Mouse (Mus musculus) liver, embryonic 15.5 days (tissue): ENCODE results near the gene Cwc25. TPM values are rescaled to one million over a fixed set of nuclear protein-coding genes. Genes with fewer than 3 reads are reported as not detected.

Experiments used
- ATAC-seq: fragments of 200-750 bp; cut with Nextera tagmentation; 2 replicates; pipeline ENCODE4 v1.8.0; 2017; ENCODE audit warnings: moderate number of reproducible peaks, mild to moderate bottlenecking, moderate library complexity; ENCODE audit not compliant: insufficient read depth
- H3K27ac ChIP-seq: fragments of 300-500 bp; sonication (generic); replicated peaks from 2 replicates; pipeline ENCODE4 v1.5.1; 2015; ENCODE audit warnings: mild to moderate bottlenecking, inconsistent platforms
- H3K27me3 ChIP-seq: fragments of 300-500 bp; sonication (generic); 2 replicates; pipeline ENCODE4 v1.6.1; 2015; ENCODE audit warnings: mild to moderate bottlenecking, inconsistent platforms
- H3K36me3 ChIP-seq: fragments of 300-500 bp; sonication (generic); replicated peaks from 2 replicates; pipeline ENCODE4 v1.6.1; 2015; ENCODE audit warnings: moderate library complexity, mild to moderate bottlenecking, inconsistent platforms
- H3K4me1 ChIP-seq: fragments of 300-500 bp; sonication (generic); replicated peaks from 2 replicates; pipeline ENCODE4 v1.6.1; 2015; ENCODE audit warnings: inconsistent platforms
- H3K4me2 ChIP-seq: fragments of 300-500 bp; sonication (generic); 2 replicates; pipeline ENCODE4 v1.6.1; 2015; ENCODE audit warnings: moderate library complexity, mild to moderate bottlenecking, inconsistent platforms
- H3K4me3 ChIP-seq: fragments of 300-500 bp; sonication (generic); replicated peaks from 2 replicates; pipeline ENCODE4 v1.5.1; 2015; ENCODE audit warnings: mild to moderate bottlenecking, inconsistent platforms
- H3K9ac ChIP-seq: fragments of 300-500 bp; sonication (generic); 2 replicates; pipeline ENCODE4 v1.6.1; 2015; ENCODE audit warnings: moderate library complexity, mild to moderate bottlenecking, inconsistent platforms
- H3K9me3 ChIP-seq: fragments of 300-500 bp; sonication (generic); replicated peaks from 2 replicates; pipeline ENCODE4 v1.6.1; 2016; ENCODE audit warnings: inconsistent platforms
- WGBS: fragments of 180-500 bp; shearing (Covaris S2); methylation state at CpG from one replicate; pipeline ENCODE4 v1.1.7; 2015; ENCODE audit warnings: mixed read lengths; ENCODE audit not compliant: insufficient replicate concordance; 5-methylcytosine and 5-hydroxymethylcytosine counted together
- microRNA-seq: library from miRNA; unstranded; fragments of <30 nt; microRNA quantifications from one replicate; pipeline ENCODE4, GENCODE M21; 2016
- polyA plus RNA-seq: library from polyadenylated mRNA; unstranded; fragments of >200 nt; fragmentation: Nextera tagmentation; extraction: Ambion mirVana; gene quantifications from 2 replicates; pipeline ENCODE4 v1.2.1, GENCODE M21; 2015

Cwc25 gene
- polyA plus RNA-seq, 1 experiment from 2014 or later = 5.4 TPM

- Histone ChIP-seq H3K36me3 (no peaks in the 10 kb centered on the region), H3K27ac (peak overlapping the region; percentile 48; the same call in 1 of the 2 replicates), H3K4me3 (peak overlapping the region; percentile 59), H3K4me1 (peaks cover 71% of the 10 kb centered on the region), H3K4me2 (peak overlapping the region; percentile 92), H3K27me3 (peaks cover 66% of the 10 kb centered on the region), H3K9me3 (no peaks in the 10 kb centered on the region), H3K9ac (peak overlapping the region; percentile 52)
- ATAC-seq = no peak
- WGBS = under 1% methylated on average over 55 of the region's 63 CpGs
These were observed 67.4 kb downstream of the Cwc25 start for GRCm38 (mm10) chr11:97698741-97699611.

DNA sequence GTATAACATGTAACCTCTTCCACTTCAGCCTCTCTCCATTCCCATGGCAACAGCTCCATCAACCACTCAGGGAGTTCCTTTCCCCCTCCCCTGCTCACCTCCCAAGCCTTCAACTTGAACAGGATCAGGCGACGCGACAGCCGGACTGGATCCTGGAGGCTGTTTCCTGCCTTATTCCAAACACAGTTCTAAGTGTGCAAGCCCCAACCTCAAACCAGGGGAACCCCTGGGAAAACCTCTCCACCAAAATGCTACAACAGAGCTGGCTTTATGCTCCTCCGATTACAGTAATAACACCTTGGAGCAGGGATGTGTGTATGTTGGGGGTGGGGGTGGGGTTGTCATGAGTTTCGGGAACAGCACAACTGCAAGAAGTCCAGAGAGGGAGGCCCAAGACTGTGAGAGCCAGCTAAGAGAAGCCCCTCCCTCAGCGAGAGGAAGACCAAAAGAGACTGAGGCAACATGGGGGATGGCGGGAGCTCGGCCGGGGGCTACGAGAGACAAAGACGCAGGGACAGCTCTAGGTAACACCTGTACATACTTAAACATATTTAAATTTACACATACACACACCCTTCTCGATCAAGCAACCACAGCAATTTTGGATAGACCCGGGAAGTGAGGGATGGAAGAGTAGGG, 68.3 kb downstream of the Cwc25 start:
- Histone ChIP-seq H3K27ac (no peak overlapping the region), H3K9me3 (no peaks in the 10 kb centered on the region), H3K36me3 (no peaks in the 10 kb centered on the region), H3K4me1 (peaks cover 71% of the 10 kb centered on the region), H3K9ac (peak overlapping the region; percentile 52; the same call in 1 of the 2 replicates), H3K27me3 (peaks cover 66% of the 10 kb centered on the region), H3K4me3 (peak overlapping the region; percentile 59), H3K4me2 (peak overlapping the region; percentile 92)
- WGBS = 30% methylated on average over 14 of the region's 14 CpGs
- no peak for ATAC-seq

DNA sequence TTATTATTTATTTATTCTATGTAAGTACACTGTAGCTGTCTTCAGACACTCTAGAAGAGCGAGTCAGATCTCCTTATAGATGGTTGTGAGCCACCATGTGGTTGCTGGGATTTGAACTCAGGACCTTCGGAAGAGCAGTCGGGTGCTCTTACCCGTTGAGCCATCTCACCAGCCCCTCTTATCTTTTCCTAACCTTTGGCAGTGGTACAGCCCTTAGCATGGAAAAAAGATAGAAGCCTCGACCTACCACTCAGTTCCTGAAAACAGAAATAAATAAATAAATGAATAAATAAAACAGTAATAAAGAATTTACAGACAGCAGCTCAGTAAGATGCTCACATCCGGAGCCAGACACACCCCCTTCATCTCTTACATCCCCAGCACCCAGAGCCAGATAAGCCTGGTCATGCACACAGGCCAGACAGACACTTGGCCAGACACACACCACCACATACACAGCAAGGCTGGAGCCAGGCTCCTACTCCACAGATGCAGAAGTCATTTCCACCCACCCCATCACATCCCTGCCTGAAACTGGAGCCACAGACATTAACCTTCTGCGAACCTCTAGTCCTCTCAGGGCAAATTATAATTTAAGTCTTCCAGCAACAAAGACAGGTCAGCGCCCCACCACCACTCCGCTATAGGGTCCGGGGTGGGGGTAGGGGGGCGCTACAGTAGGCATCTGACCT, 69.0 kb downstream of the Cwc25 start:
- Histone ChIP-seq H3K4me1 (peaks cover 66% of the 10 kb centered on the region), H3K4me3 (no peak overlapping the region), H3K4me2 (peak overlapping the region; percentile 92; the same call in 1 of the 2 replicates), H3K27me3 (peaks cover 60% of the 10 kb centered on the region), H3K36me3 (no peaks in the 10 kb centered on the region), H3K27ac (no peak overlapping the region), H3K9me3 (no peaks in the 10 kb centered on the region), H3K9ac (no peak overlapping the region)
- ATAC-seq = no peak
- WGBS = 55% methylated on average over 11 of the region's 11 CpGs

- ATAC-seq = no peak
- H3K36me3 ChIP-seq = no peaks in the 10 kb centered on the region
- no peak overlapping the region for H3K9ac ChIP-seq
- no peak overlapping the region for H3K27ac ChIP-seq
- H3K27me3 ChIP-seq = peaks cover 54% of the 10 kb centered on the region
- H3K4me1 ChIP-seq = peaks cover 59% of the 10 kb centered on the region
- no peak overlapping the region for H3K4me2 ChIP-seq
- WGBS = 75% methylated on average over 8 of the region's 8 CpGs
- H3K4me3 ChIP-seq = no peak overlapping the region
- H3K9me3 ChIP-seq = no peaks in the 10 kb centered on the region
These were observed 69.7 kb downstream of the Cwc25 start for GRCm38 (mm10) chr11:97696669-97697068.

DNA sequence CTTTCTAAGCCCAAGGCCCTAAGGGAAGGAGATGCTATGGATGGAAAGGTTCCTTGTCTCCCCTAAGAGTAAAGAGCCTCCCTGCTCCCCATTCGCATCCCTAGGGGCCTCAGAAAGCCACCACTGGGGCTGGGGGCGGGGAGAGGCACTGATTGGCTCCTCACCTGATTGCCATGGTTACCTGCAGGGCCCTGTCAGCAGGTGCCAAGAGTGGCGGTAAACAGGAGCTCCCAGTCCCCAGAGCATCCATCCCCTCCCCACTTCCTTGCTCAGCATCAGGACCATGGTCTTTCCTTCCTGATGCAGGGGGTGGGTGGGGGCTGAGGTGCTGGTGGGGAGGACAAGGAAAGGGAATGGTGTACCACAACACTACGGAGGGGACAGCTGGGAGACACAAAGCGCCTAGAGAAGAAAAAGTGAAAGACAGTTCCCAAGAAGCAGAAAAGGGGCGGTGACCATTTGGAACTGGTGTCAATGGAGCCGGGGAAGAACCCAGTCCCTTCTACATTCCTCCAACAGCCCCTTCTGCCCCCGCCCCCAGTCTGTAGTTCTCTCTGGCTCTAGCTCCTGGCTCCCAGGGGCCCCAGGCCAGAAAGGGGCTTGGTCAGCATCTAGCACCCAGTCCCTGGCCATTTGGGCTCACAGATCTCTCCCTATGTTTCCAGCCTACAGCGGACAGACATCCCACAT, 70.5 kb downstream of the Cwc25 start:
- Histone ChIP-seq H3K9me3 (no peaks in the 10 kb centered on the region), H3K4me3 (no peak overlapping the region), H3K4me2 (no peak overlapping the region), H3K4me1 (peaks cover 52% of the 10 kb centered on the region), H3K27ac (no peak overlapping the region), H3K27me3 (peaks cover 46% of the 10 kb centered on the region), H3K36me3 (no peaks in the 10 kb centered on the region), H3K9ac (no peak overlapping the region)
- WGBS = 59% methylated on average over 9 of the region's 9 CpGs
- ATAC-seq = no peak

Small RNA genes lying within 50 kb of the gene (microRNA-seq; reads per million reads assigned to microRNA genes)
- not detected for gene Mir8102

Other genes starting within 250 kb of the Cwc25 start
- 0.02 TPM in 1 of 2 replicates, not detected in the other for gene Srcin1, start 190.4 kb downstream of the Cwc25 start, polyA plus RNA-seq
- 0.39 and 0.40 TPM in 2 replicates for gene Epop, start 136.9 kb downstream of the Cwc25 start, polyA plus RNA-seq
- gene Mllt6, start 103.1 kb downstream of the Cwc25 start, polyA plus RNA-seq = 0.16 and 0.20 TPM in 2 replicates
- gene Cisd3, start 80.7 kb downstream of the Cwc25 start, polyA plus RNA-seq = 11.4 and 12.3 TPM in 2 replicates
- 1.4 and 2.7 TPM in 2 replicates for gene Pcgf2, start 66.1 kb downstream of the Cwc25 start, polyA plus RNA-seq
- 236 and 247 TPM in 2 replicates for gene Psmb3, start 63.2 kb downstream of the Cwc25 start, polyA plus RNA-seq
- gene Pip4k2b, start 21.9 kb downstream of the Cwc25 start, polyA plus RNA-seq = 0.48 and 0.54 TPM in 2 replicates
- not detected in 2 replicates for gene 1700001P01Rik, start 9.4 kb upstream of the Cwc25 start, polyA plus RNA-seq
- 185 and 242 TPM in 2 replicates for gene Rpl23, start 15.9 kb upstream of the Cwc25 start, polyA plus RNA-seq
- 31.4 and 36.7 TPM in 2 replicates for gene Lasp1, start 32.4 kb upstream of the Cwc25 start, polyA plus RNA-seq
- 0.30 and 0.39 TPM in 2 replicates for gene B230217C12Rik, start 74.2 kb upstream of the Cwc25 start, polyA plus RNA-seq
- 0.40 and 0.44 TPM in 2 replicates for gene Fbxo47, start 117.6 kb upstream of the Cwc25 start, polyA plus RNA-seq
- gene Plxdc1, start 219.9 kb upstream of the Cwc25 start, polyA plus RNA-seq = 0.74 and 0.75 TPM in 2 replicates
- 7.4 and 8.3 TPM in 2 replicates for gene Arl5c, start 229.6 kb upstream of the Cwc25 start, polyA plus RNA-seq